Mouse (Mus musculus): Measurements from ENCODE around the gene Igf1.

Gene Igf1

GRCm38 (mm10) chr10:87860181-87861103 lies 2.4 kb downstream of the Igf1 start:
- no peak for DNase-seq (ENCODE audit: low read depth, low spot score)

- DNase-seq (ENCODE audit: low read depth, low spot score), result no peak
These were observed 3.0 kb downstream of the Igf1 start for GRCm38 (mm10) chr10:87861104-87861455.

- DNase-seq (ENCODE audit: low read depth, low spot score), result no peak
These were observed 4.8 kb downstream of the Igf1 start for GRCm38 (mm10) chr10:87862899-87863298.

- DNase-seq (ENCODE audit: low read depth, low spot score), result no peak
These were observed 5.3 kb downstream of the Igf1 start for GRCm38 (mm10) chr10:87863326-87863725.

- no peak for DNase-seq (ENCODE audit: low read depth, low spot score)
These were observed 7.6 kb downstream of the Igf1 start for GRCm38 (mm10) chr10:87865712-87866111.

GRCm38 (mm10) chr10:87866448-87866847 lies 8.4 kb downstream of the Igf1 start:
- DNase-seq (ENCODE audit: low read depth, low spot score), result no peak

- DNase-seq (ENCODE audit: low read depth, low spot score), result no peak
These were observed 9.2 kb downstream of the Igf1 start for GRCm38 (mm10) chr10:87867217-87867616.

GRCm38 (mm10) chr10:87867631-87868030 lies 9.6 kb downstream of the Igf1 start:
- no peak for DNase-seq (ENCODE audit: low read depth, low spot score)

- DNase-seq (ENCODE audit: low read depth, low spot score), result no peak
These were observed 10.4 kb downstream of the Igf1 start for GRCm38 (mm10) chr10:87868349-87869053.

GRCm38 (mm10) chr10:87869151-87869550 lies 11.1 kb downstream of the Igf1 start:
- DNase-seq (ENCODE audit: low read depth, low spot score), result no peak

GRCm38 (mm10) chr10:87869691-87870090 lies 11.6 kb downstream of the Igf1 start:
- no peak for DNase-seq (ENCODE audit: low read depth, low spot score)

GRCm38 (mm10) chr10:87871863-87872647 lies 14.0 kb downstream of the Igf1 start:
- no peak for DNase-seq (ENCODE audit: low read depth, low spot score)

GRCm38 (mm10) chr10:87872854-87873253 lies 14.8 kb downstream of the Igf1 start:
- DNase-seq (ENCODE audit: low read depth, low spot score), result no peak

- no peak for DNase-seq (ENCODE audit: low read depth, low spot score)
These were observed 15.5 kb downstream of the Igf1 start for GRCm38 (mm10) chr10:87873516-87873915.

- no peak for DNase-seq (ENCODE audit: low read depth, low spot score)
These were observed 22.2 kb downstream of the Igf1 start for GRCm38 (mm10) chr10:87880071-87880785.

- no peak for DNase-seq (ENCODE audit: low read depth, low spot score)
These were observed 27.4 kb downstream of the Igf1 start for GRCm38 (mm10) chr10:87885326-87886040.

- no peak for DNase-seq (ENCODE audit: low read depth, low spot score)
These were observed 31.8 kb downstream of the Igf1 start for GRCm38 (mm10) chr10:87889850-87890249.

- DNase-seq (ENCODE audit: low read depth, low spot score), result no peak
These were observed 34.2 kb downstream of the Igf1 start for GRCm38 (mm10) chr10:87892256-87892655.

GRCm38 (mm10) chr10:87893272-87893671 lies 35.2 kb downstream of the Igf1 start:
- no peak for DNase-seq (ENCODE audit: low read depth, low spot score)

GRCm38 (mm10) chr10:87894461-87895120 lies 36.5 kb downstream of the Igf1 start:
- no peak for DNase-seq (ENCODE audit: low read depth, low spot score)

Measured in retina, adult 2 months (tissue).